Mouse (Mus musculus) heart, embryonic 15.5 days (tissue): ENCODE measurements around the gene Nod1. TPM values are rescaled to one million over a fixed set of nuclear protein-coding genes. Genes with fewer than 3 reads are reported as not detected.
A peak's percentile ranks its signal among the peaks of the same experiment; 100 is the strongest.

ENCODE experiments used
- ATAC-seq: fragments of 200-750 bp; cut with Nextera tagmentation; replicated peaks from 2 replicates; pipeline ENCODE4 v1.8.0; 2017; ENCODE audit warnings: low read depth, moderate TSS enrichment; ENCODE audit not compliant: insufficient number of reproducible peaks, insufficient read depth, low FRiP score
- H3K27ac ChIP-seq: fragments of 300-500 bp; sonication (generic); 2 replicates; pipeline ENCODE4 v1.5.1; 2015; ENCODE audit warnings: mild to moderate bottlenecking, inconsistent platforms
- H3K27me3 ChIP-seq: fragments of 300-500 bp; sonication (generic); 2 replicates; pipeline ENCODE4 v1.6.1; 2015; ENCODE audit warnings: inconsistent platforms
- H3K36me3 ChIP-seq: fragments of 300-500 bp; sonication (generic); 2 replicates; pipeline ENCODE4 v1.6.1; 2015; ENCODE audit warnings: mild to moderate bottlenecking, inconsistent platforms
- H3K4me1 ChIP-seq: fragments of 300-500 bp; sonication (generic); replicated peaks from 2 replicates; pipeline ENCODE4 v1.6.1; 2015; ENCODE audit warnings: inconsistent platforms
- H3K4me2 ChIP-seq: fragments of 300-500 bp; sonication (generic); 2 replicates; pipeline ENCODE4 v1.6.1; 2015; ENCODE audit warnings: inconsistent platforms, mild to moderate bottlenecking, moderate library complexity
- H3K4me3 ChIP-seq: fragments of 300-500 bp; sonication (generic); 2 replicates; pipeline ENCODE4 v1.5.1; 2015; ENCODE audit warnings: mild to moderate bottlenecking, inconsistent platforms
- H3K9ac ChIP-seq: fragments of 300-500 bp; sonication (generic); 2 replicates; pipeline ENCODE4 v1.6.1; 2015; ENCODE audit warnings: mild to moderate bottlenecking, inconsistent platforms
- H3K9me3 ChIP-seq: fragments of 300-500 bp; sonication (generic); replicated peaks from 2 replicates; pipeline ENCODE4 v1.6.1; 2016; ENCODE audit warnings: inconsistent platforms
- WGBS: fragments of 180-500 bp; shearing (Covaris S2); methylation state at CpG from one replicate; pipeline ENCODE4 v1.1.7; 2015; ENCODE audit warnings: mixed read lengths; 5-methylcytosine and 5-hydroxymethylcytosine counted together
- polyA plus RNA-seq: library from polyadenylated mRNA; unstranded; fragments of >200 nt; fragmentation: Nextera tagmentation; extraction: Ambion mirVana; gene quantifications from 2 replicates; pipeline ENCODE4 v1.2.1, GENCODE M21; 2015

The Nod1 gene
- polyA plus RNA-seq, 1 experiment from 2014 or later: 4.3 TPM

- WGBS: 95% methylated on average over 1 of the region's 1 CpGs
- Histone ChIP-seq H3K27me3 (peaks cover 5% of the 10 kb centered on the region; the same call in 1 of the 2 replicates), H3K36me3 (no peaks in the 10 kb centered on the region), H3K27ac (no peak overlapping the region), H3K4me2 (no peak overlapping the region), H3K4me1 (no peaks in the 10 kb centered on the region; the same call in none of the 2 replicates), H3K9ac (no peak overlapping the region), H3K9me3 (no peaks in the 10 kb centered on the region), H3K4me3 (no peak overlapping the region)
- ATAC-seq: no peak
Measured at GRCm38 (mm10) chr6:54975616-54976015, 3.2 kb upstream of the Nod1 start.

GRCm38 (mm10) chr6:54974501-54974900 lies 2.1 kb upstream of the Nod1 start:
- no peak for ATAC-seq
- Histone ChIP-seq H3K9ac (no peak overlapping the region), H3K9me3 (no peaks in the 10 kb centered on the region), H3K4me3 (no peak overlapping the region), H3K27ac (no peak overlapping the region), H3K4me2 (no peak overlapping the region), H3K27me3 (peaks cover 9% of the 10 kb centered on the region; the same call in 1 of the 2 replicates), H3K36me3 (no peaks in the 10 kb centered on the region), H3K4me1 (no peaks in the 10 kb centered on the region; the same call in none of the 2 replicates)
- WGBS: 63% methylated on average over 5 of the region's 5 CpGs

- H3K27ac ChIP-seq: peak overlapping the region; percentile 76; the same call in 1 of the 2 replicates
- H3K4me2 ChIP-seq: peak overlapping the region; percentile 84
- no peaks in the 10 kb centered on the region; the same call in none of the 2 replicates for H3K4me1 ChIP-seq
- peaks cover 9% of the 10 kb centered on the region; the same call in 1 of the 2 replicates for H3K27me3 ChIP-seq
- H3K36me3 ChIP-seq: no peaks in the 10 kb centered on the region
- H3K9me3 ChIP-seq: no peaks in the 10 kb centered on the region
- ATAC-seq: no peak
- peak overlapping the region; percentile 67 for H3K4me3 ChIP-seq
- H3K9ac ChIP-seq: peak overlapping the region; percentile 60
- WGBS: 15% methylated on average over 5 of the region's 5 CpGs
Measured at GRCm38 (mm10) chr6:54972929-54973211, 458 bp upstream of the Nod1 start.

- no peaks in the 10 kb centered on the region for H3K36me3 ChIP-seq
- H3K4me2 ChIP-seq: peak overlapping the region; percentile 84
- H3K4me3 ChIP-seq: peak overlapping the region; percentile 67
- peaks cover 12% of the 10 kb centered on the region; the same call in 1 of the 2 replicates for H3K27me3 ChIP-seq
- no peaks in the 10 kb centered on the region for H3K9me3 ChIP-seq
- H3K27ac ChIP-seq: peak overlapping the region; percentile 76
- no peaks in the 10 kb centered on the region; the same call in none of the 2 replicates for H3K4me1 ChIP-seq
- 23% methylated on average over 8 of the region's 8 CpGs for WGBS
- H3K9ac ChIP-seq: peak overlapping the region; percentile 60
- ATAC-seq: no peak
Measured at GRCm38 (mm10) chr6:54971731-54972110, 691 bp downstream of the Nod1 start.

GRCm38 (mm10) chr6:54970506-54970905 lies 1.9 kb downstream of the Nod1 start:
- Histone ChIP-seq H3K9me3 (no peaks in the 10 kb centered on the region), H3K4me1 (no peaks in the 10 kb centered on the region; the same call in none of the 2 replicates), H3K27me3 (peaks cover 12% of the 10 kb centered on the region; the same call in 1 of the 2 replicates), H3K4me3 (no peak overlapping the region), H3K27ac (no peak overlapping the region), H3K36me3 (no peaks in the 10 kb centered on the region), H3K4me2 (no peak overlapping the region), H3K9ac (no peak overlapping the region)
- 57% methylated on average over 9 of the region's 9 CpGs for WGBS
- ATAC-seq: no peak

GRCm38 (mm10) chr6:54969801-54970200 lies 2.6 kb downstream of the Nod1 start:
- H3K9me3 ChIP-seq: no peaks in the 10 kb centered on the region
- no peak for ATAC-seq
- no peak overlapping the region for H3K9ac ChIP-seq
- H3K36me3 ChIP-seq: no peaks in the 10 kb centered on the region
- H3K27ac ChIP-seq: no peak overlapping the region
- no peak overlapping the region for H3K4me3 ChIP-seq
- 66% methylated on average over 2 of the region's 2 CpGs for WGBS
- peaks cover 12% of the 10 kb centered on the region; the same call in 1 of the 2 replicates for H3K27me3 ChIP-seq
- no peaks in the 10 kb centered on the region; the same call in none of the 2 replicates for H3K4me1 ChIP-seq
- no peak overlapping the region for H3K4me2 ChIP-seq

GRCm38 (mm10) chr6:54967591-54967990 lies 4.8 kb downstream of the Nod1 start:
- H3K9me3 ChIP-seq: no peaks in the 10 kb centered on the region

GRCm38 (mm10) chr6:54965234-54965633 lies 7.2 kb downstream of the Nod1 start:
- Histone ChIP-seq H3K4me1 (peaks cover 3% of the 10 kb centered on the region; the same call in 1 of the 2 replicates), H3K27ac (no peak overlapping the region), H3K27me3 (0 out of 2 replicates have a peak, but pooled peaks cover 7% of the 10 kb centered on the region), H3K9ac (no peak overlapping the region), H3K4me2 (no peak overlapping the region), H3K4me3 (no peak overlapping the region), H3K36me3 (no peaks in the 10 kb centered on the region), H3K9me3 (no peaks in the 10 kb centered on the region)
- no peak for ATAC-seq
- whole genome bisulfite sequencing: 45% methylated on average over 5 of the region's 5 CpGs

More at GRCm38 (mm10) chr6:54967591-54967990, 4.8 kb downstream of the Nod1 start:
- Histone ChIP-seq H3K36me3 (no peaks in the 10 kb centered on the region), H3K4me2 (no peak overlapping the region), H3K27ac (no peak overlapping the region), H3K27me3 (0 out of 2 replicates have a peak, but pooled peaks cover 7% of the 10 kb centered on the region), H3K4me1 (no peaks in the 10 kb centered on the region; the same call in none of the 2 replicates), H3K4me3 (no peak overlapping the region), H3K9ac (no peak overlapping the region)
- no peak for ATAC-seq
- WGBS: 40% methylated on average over 10 of the region's 10 CpGs

GRCm38 (mm10) chr6:54964755-54965154 lies 7.7 kb downstream of the Nod1 start:
- Histone ChIP-seq H3K27me3 (0 out of 2 replicates have a peak, but pooled peaks cover 4% of the 10 kb centered on the region), H3K36me3 (no peaks in the 10 kb centered on the region), H3K4me1 (peaks cover 3% of the 10 kb centered on the region; the same call in 1 of the 2 replicates), H3K4me3 (no peak overlapping the region), H3K27ac (no peak overlapping the region), H3K9ac (no peak overlapping the region), H3K4me2 (no peak overlapping the region), H3K9me3 (no peaks in the 10 kb centered on the region)
- ATAC-seq: no peak
- 55% methylated on average over 1 of the region's 1 CpGs for WGBS

- Histone ChIP-seq H3K4me3 (no peak overlapping the region), H3K9ac (no peak overlapping the region), H3K9me3 (no peaks in the 10 kb centered on the region), H3K36me3 (no peaks in the 10 kb centered on the region), H3K27ac (no peak overlapping the region), H3K27me3 (0 out of 2 replicates have a peak, but pooled peaks cover 3% of the 10 kb centered on the region), H3K4me2 (no peak overlapping the region), H3K4me1 (peaks cover 3% of the 10 kb centered on the region; the same call in 1 of the 2 replicates)
- 74% methylated on average over 2 of the region's 2 CpGs for WGBS
- no peak for ATAC-seq
Measured at GRCm38 (mm10) chr6:54963599-54963998, 8.8 kb downstream of the Nod1 start.

GRCm38 (mm10) chr6:54957655-54958054 lies 14.8 kb downstream of the Nod1 start:
- Histone ChIP-seq H3K9ac (no peak overlapping the region), H3K9me3 (no peaks in the 10 kb centered on the region), H3K27ac (no peak overlapping the region), H3K36me3 (no peaks in the 10 kb centered on the region), H3K4me3 (no peak overlapping the region), H3K4me2 (no peak overlapping the region), H3K4me1 (peaks cover 9% of the 10 kb centered on the region), H3K27me3 (no peaks in the 10 kb centered on the region)
- ATAC-seq: no peak
- 83% methylated on average over 8 of the region's 8 CpGs for WGBS

GRCm38 (mm10) chr6:54956425-54956824 lies 16.0 kb downstream of the Nod1 start:
- Histone ChIP-seq H3K27ac (no peak overlapping the region), H3K27me3 (no peaks in the 10 kb centered on the region), H3K9me3 (no peaks in the 10 kb centered on the region), H3K4me2 (no peak overlapping the region), H3K36me3 (no peaks in the 10 kb centered on the region), H3K4me3 (no peak overlapping the region), H3K9ac (no peak overlapping the region), H3K4me1 (peaks cover 5% of the 10 kb centered on the region; the same call in 1 of the 2 replicates)
- ATAC-seq: no peak
- WGBS: 56% methylated on average over 1 of the region's 1 CpGs
